Mouse (Mus musculus) heart, embryonic 15.5 days (tissue): ENCODE data around the gene Phkb. TPM values are rescaled to one million over a fixed set of nuclear protein-coding genes. Genes with fewer than 3 reads are reported as not detected.

Experiments used
- ATAC-seq: fragments of 200-750 bp; cut with Nextera tagmentation; replicated peaks from 2 replicates; pipeline ENCODE4 v1.8.0; 2017; ENCODE audit warnings: low read depth, moderate TSS enrichment; ENCODE audit not compliant: insufficient number of reproducible peaks, insufficient read depth, low FRiP score
- H3K27ac ChIP-seq: fragments of 300-500 bp; sonication (generic); 2 replicates; pipeline ENCODE4 v1.5.1; 2015; ENCODE audit warnings: mild to moderate bottlenecking, inconsistent platforms
- H3K27me3 ChIP-seq: fragments of 300-500 bp; sonication (generic); 2 replicates; pipeline ENCODE4 v1.6.1; 2015; ENCODE audit warnings: inconsistent platforms
- H3K36me3 ChIP-seq: fragments of 300-500 bp; sonication (generic); 2 replicates; pipeline ENCODE4 v1.6.1; 2015; ENCODE audit warnings: mild to moderate bottlenecking, inconsistent platforms
- H3K4me1 ChIP-seq: fragments of 300-500 bp; sonication (generic); replicated peaks from 2 replicates; pipeline ENCODE4 v1.6.1; 2015; ENCODE audit warnings: inconsistent platforms
- H3K4me2 ChIP-seq: fragments of 300-500 bp; sonication (generic); 2 replicates; pipeline ENCODE4 v1.6.1; 2015; ENCODE audit warnings: inconsistent platforms, mild to moderate bottlenecking, moderate library complexity
- H3K4me3 ChIP-seq: fragments of 300-500 bp; sonication (generic); 2 replicates; pipeline ENCODE4 v1.5.1; 2015; ENCODE audit warnings: mild to moderate bottlenecking, inconsistent platforms
- H3K9ac ChIP-seq: fragments of 300-500 bp; sonication (generic); 2 replicates; pipeline ENCODE4 v1.6.1; 2015; ENCODE audit warnings: mild to moderate bottlenecking, inconsistent platforms
- H3K9me3 ChIP-seq: fragments of 300-500 bp; sonication (generic); replicated peaks from 2 replicates; pipeline ENCODE4 v1.6.1; 2016; ENCODE audit warnings: inconsistent platforms
- WGBS: fragments of 180-500 bp; shearing (Covaris S2); methylation state at CpG from one replicate; pipeline ENCODE4 v1.1.7; 2015; ENCODE audit warnings: mixed read lengths; 5-methylcytosine and 5-hydroxymethylcytosine counted together
- polyA plus RNA-seq: library from polyadenylated mRNA; unstranded; fragments of >200 nt; fragmentation: Nextera tagmentation; extraction: Ambion mirVana; gene quantifications from 2 replicates; pipeline ENCODE4 v1.2.1, GENCODE M21; 2015

Phkb gene
- polyA plus RNA-seq, 1 experiment from 2014 or later: 43.1 TPM

DNA sequence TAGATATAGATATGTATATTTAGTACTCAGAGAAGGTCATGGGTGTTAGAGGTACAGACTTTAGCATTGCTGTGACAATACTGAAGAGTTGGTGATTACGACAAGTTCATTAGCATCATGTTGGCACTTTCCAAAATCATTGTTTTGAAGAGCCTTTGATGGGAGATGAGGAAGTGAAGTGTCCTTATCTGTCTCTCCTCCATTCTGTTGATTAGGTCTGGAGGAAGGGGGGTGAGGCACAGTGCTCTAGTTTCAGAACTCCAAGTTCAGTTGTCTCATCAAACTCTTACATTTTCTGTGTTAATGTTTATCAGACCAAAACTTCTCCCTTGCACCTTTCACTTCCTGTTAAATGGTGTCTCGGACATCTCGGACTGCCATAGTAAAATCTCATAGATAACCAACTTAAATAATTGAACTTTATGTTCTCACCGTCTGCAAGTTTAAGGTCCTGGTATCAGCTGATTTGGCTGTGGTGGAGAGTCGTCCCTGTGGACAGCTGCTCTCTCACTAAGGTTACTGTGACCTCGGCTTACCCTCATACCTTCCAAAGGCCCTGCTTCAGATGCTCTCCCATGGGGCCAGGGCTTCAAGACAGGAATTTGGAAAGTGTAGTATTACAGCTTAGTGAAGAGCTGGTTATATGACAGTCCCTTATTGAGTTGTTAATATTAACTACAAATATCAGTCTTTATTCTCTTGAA is 194.1 kb downstream of the Phkb start:
- no peak for ATAC-seq
- Histone ChIP-seq H3K36me3 (peaks cover 3% of the 10 kb centered on the region; the same call in 1 of the 2 replicates), H3K9me3 (no peaks in the 10 kb centered on the region), H3K4me3 (no peak overlapping the region), H3K9ac (no peak overlapping the region), H3K27ac (no peak overlapping the region), H3K27me3 (no peaks in the 10 kb centered on the region), H3K4me1 (no peaks in the 10 kb centered on the region), H3K4me2 (no peak overlapping the region)
- 56% methylated on average over 6 of the region's 6 CpGs for WGBS

DNA sequence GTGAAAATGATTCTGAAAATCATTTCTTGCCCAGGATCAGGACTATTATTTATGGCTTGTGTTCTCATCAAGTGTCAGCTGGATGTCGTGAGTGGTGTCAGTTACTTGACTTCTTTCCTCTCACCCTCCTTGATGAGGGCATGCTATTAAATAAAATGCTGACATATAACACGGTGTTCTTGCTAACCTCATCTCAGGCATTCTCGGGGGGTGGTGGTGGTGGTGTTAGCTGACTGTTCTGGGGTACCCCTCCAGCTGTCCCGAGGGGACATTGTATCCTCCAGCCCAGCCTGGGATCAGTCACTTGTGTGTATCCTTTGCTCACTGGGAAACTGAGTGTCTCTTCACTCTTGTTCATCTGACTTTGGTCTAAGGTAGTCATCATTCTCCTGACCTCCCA is 194.6 kb downstream of the Phkb start:
- Histone ChIP-seq H3K36me3 (peaks cover 3% of the 10 kb centered on the region; the same call in 1 of the 2 replicates), H3K9ac (no peak overlapping the region)
- 85% methylated on average over 4 of the region's 4 CpGs for WGBS

DNA sequence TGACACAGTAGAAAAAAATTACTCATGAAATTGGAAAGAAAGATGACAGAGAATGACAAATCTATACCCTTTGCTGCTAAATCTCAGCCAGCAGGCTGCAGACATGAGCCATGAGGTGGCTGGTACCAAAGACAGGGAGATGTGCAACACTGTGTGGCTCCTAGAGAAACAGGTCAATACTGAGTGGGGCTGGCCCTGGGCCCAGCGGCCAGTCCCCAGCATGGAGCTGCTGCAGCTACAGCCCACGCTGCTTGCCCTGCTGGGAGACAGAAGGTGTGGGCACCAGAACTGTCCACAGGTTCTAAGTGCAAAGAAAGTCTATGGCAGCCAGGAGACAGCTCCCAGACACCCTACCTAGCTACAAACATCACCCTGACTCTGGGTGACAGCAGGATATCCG is 197.7 kb downstream of the Phkb start:
- H3K4me1 ChIP-seq: no peaks in the 10 kb centered on the region
- no peaks in the 10 kb centered on the region for H3K27me3 ChIP-seq
- ATAC-seq: no peak
- H3K4me3 ChIP-seq: no peak overlapping the region
- no peak overlapping the region for H3K9ac ChIP-seq
- 56% methylated on average over 3 of the region's 3 CpGs for WGBS
- no peaks in the 10 kb centered on the region; the same call in 1 of the 2 replicates for H3K36me3 ChIP-seq
- no peak overlapping the region for H3K27ac ChIP-seq
- no peak overlapping the region for H3K4me2 ChIP-seq
- H3K9me3 ChIP-seq: no peaks in the 10 kb centered on the region

More for the DNA sequence above, 194.6 kb downstream of the Phkb start:
- no peak overlapping the region for H3K4me3 ChIP-seq
- no peaks in the 10 kb centered on the region for H3K27me3 ChIP-seq
- no peaks in the 10 kb centered on the region for H3K4me1 ChIP-seq
- H3K27ac ChIP-seq: no peak overlapping the region
- H3K9me3 ChIP-seq: no peaks in the 10 kb centered on the region
- no peak for ATAC-seq
- H3K4me2 ChIP-seq: no peak overlapping the region

DNA sequence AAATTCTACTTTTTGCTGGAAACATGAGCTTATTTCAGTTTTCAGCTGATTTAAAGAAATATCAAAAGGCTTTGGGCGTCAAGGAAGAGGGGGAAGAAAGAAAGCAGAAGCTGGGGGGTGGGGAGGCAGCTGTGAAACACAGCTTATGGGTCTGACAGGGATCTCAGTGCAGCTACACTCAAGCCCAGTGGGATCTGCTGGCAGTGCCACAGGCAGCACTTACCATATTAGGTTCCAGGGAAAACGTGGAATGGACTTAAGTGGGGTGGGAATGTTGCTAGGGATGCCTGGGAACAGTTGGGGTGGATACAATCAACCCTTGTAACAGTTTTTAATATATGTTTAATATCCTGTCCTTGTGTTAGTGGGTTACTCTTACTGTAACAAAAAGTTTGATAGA is 201.3 kb downstream of the Phkb start:
- Histone ChIP-seq H3K36me3 (no peaks in the 10 kb centered on the region), H3K4me2 (no peak overlapping the region), H3K9ac (no peak overlapping the region), H3K4me1 (no peaks in the 10 kb centered on the region), H3K9me3 (no peaks in the 10 kb centered on the region), H3K27ac (no peak overlapping the region), H3K27me3 (no peaks in the 10 kb centered on the region), H3K4me3 (no peak overlapping the region)
- no peak for ATAC-seq
- 29% methylated on average over 2 of the region's 2 CpGs for WGBS

DNA sequence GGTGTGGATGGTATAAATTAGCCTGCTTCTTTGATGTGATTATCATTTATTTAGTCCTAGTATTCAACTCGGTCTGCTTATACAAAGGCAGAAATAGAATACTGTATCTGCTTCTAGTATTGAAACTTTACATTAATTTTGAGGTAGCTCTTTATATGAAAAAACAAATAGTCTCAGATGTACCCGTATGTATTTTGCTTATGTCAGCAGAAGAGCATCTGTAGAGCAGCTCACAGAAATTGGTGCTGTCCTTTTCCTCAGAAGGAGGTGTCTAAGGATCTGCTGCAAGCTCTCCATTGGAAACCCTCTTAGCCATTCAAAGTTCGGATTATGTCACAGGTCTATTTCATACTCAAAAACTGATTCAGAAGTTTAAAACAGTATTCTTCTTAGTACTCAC is 210.1 kb downstream of the Phkb start:
- 87% methylated on average over 3 of the region's 3 CpGs for WGBS
- no peak for ATAC-seq
- H3K4me3 ChIP-seq: no peak overlapping the region
- no peaks in the 10 kb centered on the region for H3K9me3 ChIP-seq
- no peak overlapping the region for H3K4me2 ChIP-seq
- H3K27ac ChIP-seq: no peak overlapping the region
- no peak overlapping the region for H3K9ac ChIP-seq
- no peaks in the 10 kb centered on the region for H3K27me3 ChIP-seq
- H3K36me3 ChIP-seq: no peaks in the 10 kb centered on the region
- no peaks in the 10 kb centered on the region for H3K4me1 ChIP-seq

DNA sequence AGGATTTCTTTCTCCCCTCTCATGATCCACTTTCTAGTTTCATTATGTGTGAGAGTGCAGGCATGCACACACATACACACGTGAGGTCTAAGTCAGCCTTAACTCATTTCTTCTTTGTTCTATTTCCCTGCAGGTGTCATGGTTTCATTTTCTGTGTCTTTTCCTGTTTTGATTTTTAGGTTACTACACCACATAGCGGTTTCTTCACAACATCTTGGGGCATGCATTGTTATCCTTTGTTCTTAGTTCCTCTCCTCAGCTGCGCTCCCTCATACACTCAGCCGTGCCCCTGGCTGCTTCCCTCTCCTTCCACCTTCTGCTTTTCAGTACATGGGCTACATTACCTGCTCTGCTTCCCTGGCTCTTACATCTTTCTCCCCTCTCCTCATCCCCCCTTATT is 211.2 kb downstream of the Phkb start:
- no peak for ATAC-seq
- no peak overlapping the region for H3K4me2 ChIP-seq
- H3K9me3 ChIP-seq: no peaks in the 10 kb centered on the region
- 83% methylated on average over 4 of the region's 4 CpGs for WGBS
- H3K27ac ChIP-seq: no peak overlapping the region
- peaks cover 8% of the 10 kb centered on the region for H3K36me3 ChIP-seq
- H3K27me3 ChIP-seq: no peaks in the 10 kb centered on the region
- H3K4me1 ChIP-seq: no peaks in the 10 kb centered on the region
- H3K9ac ChIP-seq: no peak overlapping the region
- no peak overlapping the region for H3K4me3 ChIP-seq

DNA sequence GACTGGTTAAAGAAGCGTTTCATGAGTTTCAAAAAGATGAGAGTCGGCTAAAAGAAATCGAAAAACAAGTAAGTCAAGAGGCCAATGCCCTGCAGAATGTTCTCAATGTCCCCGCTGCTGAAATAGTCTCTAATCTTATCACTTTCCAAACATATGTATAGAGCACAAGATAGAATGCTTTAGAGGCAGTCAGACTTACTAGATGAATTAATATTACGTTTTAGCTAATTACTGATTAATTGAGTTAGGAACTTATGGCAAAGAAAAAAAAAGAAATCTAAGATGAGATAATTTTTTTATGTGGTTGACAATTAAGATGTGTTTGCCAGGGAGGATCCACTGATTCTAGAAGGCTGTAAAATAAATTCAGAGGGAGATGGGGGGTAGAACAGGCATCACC is 217.9 kb downstream of the Phkb start:
- Histone ChIP-seq H3K27me3 (no peaks in the 10 kb centered on the region), H3K4me1 (no peaks in the 10 kb centered on the region), H3K4me3 (no peak overlapping the region), H3K9ac (no peak overlapping the region), H3K9me3 (no peaks in the 10 kb centered on the region), H3K36me3 (peaks cover 22% of the 10 kb centered on the region), H3K27ac (no peak overlapping the region), H3K4me2 (no peak overlapping the region)
- WGBS: 62% methylated on average over 5 of the region's 5 CpGs
- ATAC-seq: no peak

DNA sequence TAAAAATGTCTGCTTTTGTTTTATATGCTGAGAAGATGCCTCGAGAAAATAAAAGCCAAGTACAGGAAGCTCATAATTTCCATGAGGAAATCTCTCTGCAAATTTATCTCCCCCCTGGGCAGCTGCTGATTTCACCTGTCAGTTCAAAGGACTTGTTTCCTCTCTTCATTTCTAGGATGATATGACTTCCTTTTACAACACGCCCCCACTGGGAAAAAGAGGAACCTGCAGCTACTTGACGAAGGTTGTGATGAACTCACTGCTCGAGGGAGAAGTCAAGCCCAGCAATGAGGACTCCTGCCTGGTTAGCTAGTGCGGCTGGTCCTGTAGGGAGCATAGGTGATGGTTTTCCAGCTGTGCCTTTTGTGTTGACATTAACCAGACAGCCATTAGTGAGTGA is 218.4 kb downstream of the Phkb start:
- H3K36me3 ChIP-seq: peaks cover 22% of the 10 kb centered on the region
- ATAC-seq: no peak
- 60% methylated on average over 5 of the region's 5 CpGs for WGBS

DNA sequence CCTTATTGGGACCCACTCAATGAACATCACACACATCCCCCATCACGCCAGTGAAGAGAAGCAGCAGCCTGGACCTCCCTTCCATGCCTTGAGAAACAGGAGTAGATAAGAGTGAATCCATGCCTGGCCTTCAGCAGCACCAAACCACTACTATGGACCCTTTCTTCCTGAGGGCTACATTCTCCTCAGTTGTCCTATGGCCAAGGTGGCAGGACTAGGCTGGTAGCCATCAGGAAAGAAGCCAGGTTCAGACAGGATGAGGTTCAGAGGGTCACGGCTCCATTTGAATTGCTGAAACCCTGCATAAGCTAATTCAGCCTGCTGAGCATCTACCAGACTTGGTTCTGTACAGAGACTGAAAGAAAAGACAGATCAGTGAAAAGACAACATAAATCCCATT is 222.7 kb downstream of the Phkb start:
- 0 out of 2 replicates have a peak, but pooled peaks cover 6% of the 10 kb centered on the region for H3K36me3 ChIP-seq
- no peaks in the 10 kb centered on the region for H3K4me1 ChIP-seq
- H3K9ac ChIP-seq: no peak overlapping the region
- no peak overlapping the region for H3K4me3 ChIP-seq
- no peaks in the 10 kb centered on the region for H3K27me3 ChIP-seq
- no peaks in the 10 kb centered on the region for H3K9me3 ChIP-seq
- no peak overlapping the region for H3K27ac ChIP-seq
- 92% methylated on average over 2 of the region's 2 CpGs for WGBS
- no peak overlapping the region for H3K4me2 ChIP-seq
- ATAC-seq: no peak

More for the DNA sequence above, 218.4 kb downstream of the Phkb start:
- Histone ChIP-seq H3K27ac (no peak overlapping the region), H3K9me3 (no peaks in the 10 kb centered on the region), H3K9ac (no peak overlapping the region), H3K4me1 (no peaks in the 10 kb centered on the region), H3K4me3 (no peak overlapping the region), H3K27me3 (no peaks in the 10 kb centered on the region), H3K4me2 (no peak overlapping the region)

DNA sequence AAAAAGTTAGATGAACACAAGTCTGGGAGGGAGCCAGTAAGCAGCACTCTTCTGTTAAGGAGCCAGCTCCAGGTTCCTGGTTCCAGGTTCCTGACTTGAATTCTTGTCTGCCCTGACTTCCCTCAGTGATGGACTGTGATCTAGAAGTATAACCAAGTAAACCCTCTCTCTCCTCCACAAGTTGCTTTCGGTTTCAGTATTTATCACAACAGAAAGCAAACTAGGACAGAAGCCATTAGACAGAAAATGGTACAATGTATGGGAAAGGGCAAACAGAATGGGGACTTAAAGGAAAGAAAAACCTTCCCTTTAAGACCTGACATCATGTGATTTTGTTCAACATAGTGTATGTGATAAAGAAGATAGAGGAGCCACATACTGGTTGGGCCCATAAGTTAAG is 238.7 kb downstream of the Phkb start:
- no peak overlapping the region for H3K4me3 ChIP-seq
- ATAC-seq: no peak
- H3K36me3 ChIP-seq: no peaks in the 10 kb centered on the region
- no peak overlapping the region for H3K4me2 ChIP-seq
- no peaks in the 10 kb centered on the region for H3K9me3 ChIP-seq
- H3K4me1 ChIP-seq: no peaks in the 10 kb centered on the region
- WGBS: 84% methylated on average over 1 of the region's 1 CpGs
- H3K9ac ChIP-seq: no peak overlapping the region
- H3K27me3 ChIP-seq: no peaks in the 10 kb centered on the region
- no peak overlapping the region for H3K27ac ChIP-seq

DNA sequence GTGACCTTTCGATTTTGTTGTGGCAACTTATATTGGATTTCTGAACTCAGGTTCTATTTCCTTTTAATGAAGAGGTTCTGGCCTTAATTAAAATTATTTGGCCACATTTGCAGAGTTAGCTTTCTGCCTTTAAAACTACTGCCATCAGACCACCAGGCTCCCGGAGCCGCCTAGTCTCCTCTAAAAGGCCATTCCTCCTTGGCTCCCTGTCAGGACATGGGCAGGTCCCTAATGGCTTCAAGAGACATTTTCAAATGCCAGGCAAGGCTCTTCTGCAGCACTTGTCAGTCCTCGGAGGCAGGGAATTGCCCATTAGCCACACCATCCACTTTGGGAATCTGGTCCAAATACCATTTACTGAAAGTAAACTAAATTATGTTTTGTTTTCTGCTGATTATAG is 242.6 kb downstream of the Phkb start:
- Histone ChIP-seq H3K9ac (no peak overlapping the region), H3K27ac (no peak overlapping the region), H3K4me1 (no peaks in the 10 kb centered on the region), H3K4me2 (no peak overlapping the region), H3K9me3 (no peaks in the 10 kb centered on the region), H3K4me3 (no peak overlapping the region), H3K36me3 (no peaks in the 10 kb centered on the region), H3K27me3 (no peaks in the 10 kb centered on the region)
- WGBS: 53% methylated on average over 4 of the region's 4 CpGs
- no peak for ATAC-seq

DNA sequence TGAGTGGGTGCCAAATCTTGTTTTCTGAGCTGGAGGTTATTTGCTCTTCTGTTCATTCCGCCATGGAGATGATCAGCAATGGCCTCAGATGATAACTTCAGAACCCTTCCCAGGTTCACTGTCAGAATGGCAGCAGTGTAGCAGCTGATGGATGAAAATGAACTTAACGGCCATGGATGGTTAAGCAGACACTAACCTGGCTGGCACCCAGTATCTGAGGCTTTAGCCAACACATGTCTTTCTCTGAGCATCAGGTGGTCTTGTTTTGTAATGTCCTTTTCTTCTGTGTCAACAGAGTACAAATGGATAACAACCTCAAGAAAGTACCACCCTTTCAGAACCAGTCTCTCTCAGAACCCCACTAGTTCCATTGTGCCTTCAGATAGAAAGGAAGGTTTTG is 246.0 kb downstream of the Phkb start:
- Histone ChIP-seq H3K9me3 (no peaks in the 10 kb centered on the region), H3K27ac (no peak overlapping the region), H3K36me3 (no peaks in the 10 kb centered on the region), H3K27me3 (no peaks in the 10 kb centered on the region), H3K9ac (no peak overlapping the region), H3K4me3 (no peak overlapping the region), H3K4me1 (no peaks in the 10 kb centered on the region), H3K4me2 (no peak overlapping the region)
- 77% methylated on average over 2 of the region's 2 CpGs for WGBS
- ATAC-seq: no peak
